Mouse (Mus musculus) CH12.LX (cell line): Measurements from ENCODE around the gene Ssbp3. TPM values are rescaled to one million over a fixed set of nuclear protein-coding genes. Genes with fewer than 3 reads are reported as not detected.

Experiments
- DNase-seq: peaks from one replicate; pipeline ENCODE4 v3.0.0-alpha.2; 2013; ENCODE audit errors: extremely low read depth
- H3K27ac ChIP-seq: 2 replicates; pipeline ENCODE4 v1.5.1; 2012; ENCODE audit warnings: low read depth, mild to moderate bottlenecking, control low read depth, moderate library complexity; ENCODE audit not compliant: insufficient read depth
- H3K27me3 ChIP-seq: replicated peaks from 2 replicates; pipeline ENCODE3; 2012; ENCODE audit warnings: inconsistent platforms
- H3K36me3 ChIP-seq, 2 experiments: replicated peaks in 1 of 2; 2 replicates each; pipeline versions ENCODE3 to v1.6.1; 2012; ENCODE audit warnings: inconsistent platforms in 1 of 2, low read length in 1 of 2, mild to moderate bottlenecking in 1 of 2, mixed read lengths in 1 of 2, moderate library complexity in 1 of 2; ENCODE audit not compliant: control insufficient read depth in 1 of 2, insufficient read depth in 1 of 2
- H3K4me1 ChIP-seq, 2 experiments: 2 replicates each; pipeline ENCODE4 v1.6.1; 2012; ENCODE audit warnings: inconsistent platforms in 1 of 2, moderate library complexity in 1 of 2; ENCODE audit not compliant: insufficient read depth in 2 of 2, control insufficient read depth in 1 of 2
- H3K4me2 ChIP-seq: 2 replicates; pipeline ENCODE4 v1.6.1; 2012; ENCODE audit warnings: low read depth, mild to moderate bottlenecking, control low read depth; ENCODE audit not compliant: poor library complexity, insufficient read depth, severe bottlenecking
- H3K4me3 ChIP-seq, 3 experiments: fragments of 150-350 bp in 1 of 3; sonication (generic) in 1 of 3; replicated peaks in 1 of 3; 2 replicates each; pipeline versions ENCODE3 to v1.5.1; 2011 to 2012; ENCODE audit warnings: low read depth in 2 of 3, low read length in 2 of 3, mild to moderate bottlenecking in 2 of 3, moderate library complexity in 2 of 3, control low read depth in 1 of 3, improper control_type of control experiment in 1 of 3, inconsistent platforms in 1 of 3, mixed read lengths in 1 of 3; ENCODE audit not compliant: poor library complexity in 1 of 3
- H3K79me2 ChIP-seq: replicated peaks from 2 replicates; pipeline ENCODE4 v1.6.1; 2012; ENCODE audit warnings: mild to moderate bottlenecking, moderate library complexity; ENCODE audit not compliant: control insufficient read depth, poor library complexity, insufficient read depth, severe bottlenecking; ENCODE audit errors: extremely low read depth
- H3K9ac ChIP-seq: 2 replicates; pipeline ENCODE4 v1.6.1; 2012; ENCODE audit warnings: low read depth, mild to moderate bottlenecking, control low read depth, moderate library complexity; ENCODE audit not compliant: insufficient read depth
- H3K9me3 ChIP-seq: replicated peaks from 2 replicates; pipeline ENCODE3; 2012; ENCODE audit warnings: low read length, inconsistent platforms, mixed read lengths
- BHLHE40 ChIP-seq: IDR thresholded peaks from 2 replicates; pipeline ENCODE4 v1.6.1; 2011; ENCODE audit warnings: mild to moderate bottlenecking, low read depth, low read length, improper control_type of control experiment
- CHD2 ChIP-seq: IDR thresholded peaks from 2 replicates; pipeline ENCODE4 v1.6.1; 2011; ENCODE audit warnings: low read length, improper control_type of control experiment
- E2F4 ChIP-seq: IDR thresholded peaks from 2 replicates; pipeline ENCODE4 v1.6.1; 2011; ENCODE audit warnings: low read depth, low read length, improper control_type of control experiment; ENCODE audit not compliant: insufficient replicate concordance
- EP300 ChIP-seq: IDR thresholded peaks from 2 replicates; pipeline ENCODE4 v1.6.1; 2011; ENCODE audit warnings: low read length, improper control_type of control experiment
- GABPA ChIP-seq: IDR thresholded peaks from 2 replicates; pipeline ENCODE4 v1.6.1; 2012; ENCODE audit warnings: low read depth, low read length, improper control_type of control experiment, inconsistent platforms; ENCODE audit not compliant: insufficient replicate concordance
- IRF4 ChIP-seq: IDR thresholded peaks from 2 replicates; pipeline ENCODE4 v1.6.1; 2014; ENCODE audit warnings: low read depth, mild to moderate bottlenecking, inconsistent platforms, low read length, improper control_type of control experiment
- JUN ChIP-seq: IDR thresholded peaks from 2 replicates; pipeline ENCODE4 v1.6.1; 2011; ENCODE audit warnings: low read depth, mild to moderate bottlenecking, low read length, improper control_type of control experiment, moderate library complexity; ENCODE audit not compliant: insufficient read depth
- JUND ChIP-seq: conservative IDR thresholded peaks from 2 replicates; pipeline ENCODE4 v1.6.1; 2011; ENCODE audit warnings: low read depth, low read length, improper control_type of control experiment
- MXI1 ChIP-seq: IDR thresholded peaks from 2 replicates; pipeline ENCODE4 v1.6.1; 2011; ENCODE audit warnings: mild to moderate bottlenecking, low read depth, low read length, improper control_type of control experiment
- NELFE ChIP-seq: IDR thresholded peaks from 2 replicates; pipeline ENCODE4 v1.6.1; 2011; ENCODE audit warnings: low read depth, low read length, improper control_type of control experiment
- PAX5 ChIP-seq: IDR thresholded peaks from 2 replicates; pipeline ENCODE4 v1.6.1; 2012; ENCODE audit warnings: low read length, inconsistent platforms, mixed read lengths
- POLR2A ChIP-seq: IDR thresholded peaks from 2 replicates; pipeline ENCODE4 v1.6.1; 2011; ENCODE audit warnings: low read depth, mild to moderate bottlenecking, improper control_type of control experiment, low read length
- POLR2AphosphoS2 ChIP-seq: IDR thresholded peaks from 2 replicates; pipeline ENCODE4 v1.6.1; 2011; ENCODE audit warnings: low read depth, low read length, improper control_type of control experiment
- RAD21 ChIP-seq: IDR thresholded peaks from 2 replicates; pipeline ENCODE4 v1.6.1; 2011; ENCODE audit warnings: low read depth, mild to moderate bottlenecking, low read length, improper control_type of control experiment, moderate library complexity
- RCOR1 ChIP-seq: conservative IDR thresholded peaks from 2 replicates; pipeline ENCODE4 v1.6.1; 2012; ENCODE audit warnings: low read depth, mild to moderate bottlenecking, inconsistent platforms, low read length, improper control_type of control experiment
- SMC3 ChIP-seq: IDR thresholded peaks from 2 replicates; pipeline ENCODE4 v1.6.1; 2011; ENCODE audit warnings: low read depth, low read length, improper control_type of control experiment
- UBTF ChIP-seq: IDR thresholded peaks from 2 replicates; pipeline ENCODE4 v1.6.1; 2012; ENCODE audit warnings: low read depth, mild to moderate bottlenecking, inconsistent platforms, low read length, improper control_type of control experiment, moderate library complexity
- ZMIZ1 ChIP-seq: IDR thresholded peaks from 2 replicates; pipeline ENCODE4 v1.6.1; 2012; ENCODE audit warnings: low read depth, mild to moderate bottlenecking, inconsistent platforms, low read length, improper control_type of control experiment
- ZNF384 ChIP-seq: IDR thresholded peaks from 2 replicates; pipeline ENCODE4 v1.6.1; 2012; ENCODE audit warnings: low read depth, low read length, improper control_type of control experiment, inconsistent platforms
- dilution Hi-C: fragments of 300-500 bp; cut with MboI; formaldehyde crosslinking; loops from 2 replicates; pipeline ENCODE4 v1.14.3; 2020; ENCODE audit warnings: low sequenced_read_pairs; ENCODE audit not compliant: extremely low pct_unique_long_range_greater_than_20kb, extremely low pct_ligation_motif_present
- in situ Hi-C: fragments of 300-500 bp; cut with MboI; formaldehyde crosslinking; loops from 3 replicates; pipeline ENCODE4 v1.14.3; 2019; ENCODE audit warnings: low sequenced_read_pairs, low pct_ligation_motif_present, low pct_unique_long_range_greater_than_20kb, mixed read lengths
- polyA plus RNA-seq: library from polyadenylated mRNA; unstranded; fragments of >175 nt; gene quantifications from 2 replicates; pipeline ENCODE4 v1.2.1, GENCODE M21; 2012; ENCODE audit warnings: low read depth; ENCODE audit not compliant: insufficient read length
- total RNA-seq, 2 experiments: library from RNA; depleted of rRNA; stranded (reverse); fragments of 300-350 nt in 1 of 2; fragments of >200 nt in 1 of 2; gene quantifications; 2 replicates each; pipeline ENCODE4 v1.2.3; 2012 to 2014

Ssbp3 gene
- total and polyA plus RNA-seq, 3 experiments: 32.4 to 129 (median 76.5) TPM

- Histone ChIP-seq H3K79me2 (peaks cover 8% of the 10 kb centered on the region; the same call in 1 of the 2 replicates), H3K4me1 (peaks cover 75 to 98% of the 10 kb centered on the region in 2 experiments), H3K4me2 (no peak overlapping the region; the same call in 1 of the 2 replicates), H3K36me3 (peaks cover 7 to 63% of the 10 kb centered on the region in 2 experiments), H3K9ac (no peak overlapping the region), H3K9me3 (no peaks in the 10 kb centered on the region), H3K27ac (no peak overlapping the region), H3K27me3 (no peaks in the 10 kb centered on the region), H3K4me3 (no peak overlapping the region)
- in situ Hi-C loops: no loop called here
- TF ChIP-seq ZNF384 (no peak), JUN (no peak), JUND (no peak), RCOR1 (no peak), ZMIZ1 (no peak), E2F4 (no peak), NELFE (no peak), POLR2A (no peak), EP300 (no peak), GABPA (no peak), MXI1 (no peak), PAX5 (no peak), POLR2AphosphoS2 (no peak), BHLHE40 (no peak), SMC3 (no peak), IRF4 (no peak), RAD21 (no peak)
- dilution Hi-C loops: no loop called here
- no peak for DNase-seq
Observed at GRCm38 (mm10) chr4:106940945-106941344, 30.4 kb downstream of the Ssbp3 start.

GRCm38 (mm10) chr4:106941475-106941874, 31.0 kb downstream of the Ssbp3 start:
- in situ Hi-C loops: no loop called here
- Histone ChIP-seq H3K9me3 (no peaks in the 10 kb centered on the region), H3K27me3 (no peaks in the 10 kb centered on the region), H3K4me1 (peaks cover 71 to 98% of the 10 kb centered on the region in 2 experiments), H3K4me3 (no peak overlapping the region), H3K9ac (no peak overlapping the region), H3K79me2 (peaks cover 6% of the 10 kb centered on the region; the same call in 1 of the 2 replicates), H3K27ac (no peak overlapping the region), H3K36me3 (peaks cover 7 to 65% of the 10 kb centered on the region in 2 experiments), H3K4me2 (no peak overlapping the region; the same call in 1 of the 2 replicates)
- peak; percentile 47 for DNase-seq
- dilution Hi-C loops: no loop called here
- TF ChIP-seq UBTF (no peak), CHD2 (no peak), POLR2AphosphoS2 (no peak)
